Mouse (Mus musculus) layer of hippocampus, postnatal 10 days (tissue): ENCODE measurements around the gene Cdc42ep4. TPM values are rescaled to one million over a fixed set of nuclear protein-coding genes. Genes with fewer than 3 reads are reported as not detected.

ENCODE experiments used
- DNase-seq, 2 experiments: peaks; one replicate each; pipeline ENCODE4 v3.0.0; 2021; ENCODE audit warnings: low spot score in 2 of 2
- total RNA-seq, 2 experiments: library from RNA; stranded (reverse); gene quantifications; 2 replicates each; pipeline ENCODE4 v1.2.3; 2021

The Cdc42ep4 gene
- total RNA-seq, 2 experiments from 2014 or later, result 43.2 to 47.6 TPM

DNA sequence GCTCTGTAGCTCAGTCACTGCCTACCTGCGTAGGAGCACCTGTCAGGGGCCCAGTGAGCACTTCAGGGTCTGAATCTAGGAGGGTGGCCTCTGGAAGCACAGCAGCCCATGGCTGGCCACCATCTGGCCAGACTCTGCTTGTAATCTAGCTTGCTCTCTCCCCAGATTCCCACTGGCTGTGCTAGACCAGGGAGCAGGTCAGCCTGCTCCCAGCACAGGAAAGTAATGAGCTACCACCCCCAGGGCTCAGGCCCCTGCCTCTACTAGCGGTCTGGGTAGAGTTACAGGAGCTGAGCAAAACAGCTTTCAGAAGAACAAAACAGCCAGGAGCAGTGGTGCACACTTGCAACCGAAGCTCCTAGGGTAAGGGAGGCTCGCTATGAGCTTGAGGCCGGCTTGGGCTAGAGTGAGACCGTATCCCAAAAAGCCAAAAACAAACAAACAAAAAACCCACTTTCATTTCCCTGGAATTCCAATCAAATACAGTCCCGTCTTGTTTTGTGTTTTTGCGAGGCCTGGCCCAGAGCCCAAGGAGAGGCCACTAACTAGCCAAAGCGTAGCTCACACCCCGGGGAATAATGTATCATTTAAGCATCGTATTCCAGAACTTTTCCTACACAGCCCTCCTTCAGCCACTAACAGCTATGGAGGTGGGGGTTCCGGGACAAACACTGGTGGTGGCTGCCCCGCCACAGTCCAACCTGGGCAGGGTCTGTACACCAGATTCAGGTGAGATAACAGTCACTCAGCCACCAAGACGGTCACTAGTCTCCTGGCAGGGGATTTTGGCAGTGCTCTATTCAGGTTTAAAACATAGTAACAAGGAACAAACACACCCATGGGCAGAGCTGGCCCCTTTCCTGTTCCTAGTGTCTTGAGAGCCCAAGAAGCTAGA is 24.4 kb downstream of the Cdc42ep4 start:
- DNase-seq, result no peak

DNA sequence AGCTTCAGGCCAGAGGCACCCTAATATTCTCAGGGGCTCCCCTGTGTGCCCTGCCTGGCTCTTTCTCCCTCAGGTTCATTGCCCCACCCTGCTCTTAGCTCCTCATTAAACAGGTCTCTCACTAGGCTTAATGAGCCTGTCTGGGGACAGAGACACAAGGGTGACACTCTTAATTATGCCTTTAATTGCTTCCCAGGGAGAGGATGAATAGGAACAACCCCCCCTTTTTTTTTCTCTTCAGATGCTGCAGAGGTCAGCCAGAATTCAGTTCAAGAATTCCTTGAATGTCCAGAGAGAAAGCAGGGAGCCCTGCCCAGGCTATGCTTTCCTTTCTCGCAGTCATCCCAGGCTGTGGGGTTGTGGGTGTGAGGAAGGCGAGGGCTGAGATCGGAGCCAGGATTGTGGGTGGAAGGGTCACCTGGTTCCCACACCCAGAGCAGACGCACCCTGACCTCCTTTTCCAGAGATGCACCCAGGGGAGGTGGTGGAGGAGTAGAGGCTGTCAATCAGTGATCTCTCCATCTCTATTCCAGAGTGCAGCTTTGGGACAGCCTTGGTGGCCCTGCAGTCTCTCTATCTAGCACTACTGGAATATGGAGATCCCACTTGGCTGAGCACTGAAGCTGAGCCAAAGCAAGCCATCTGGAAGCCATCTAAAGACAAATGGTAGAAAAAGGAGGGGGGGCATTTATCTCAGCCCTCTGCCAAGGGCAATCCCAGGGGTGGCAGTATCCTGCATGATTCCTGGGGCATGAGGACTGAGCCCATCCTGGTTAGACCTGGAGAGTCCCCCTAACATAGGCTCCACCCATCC is 26.2 kb downstream of the Cdc42ep4 start:
- no peak for DNase-seq

DNA sequence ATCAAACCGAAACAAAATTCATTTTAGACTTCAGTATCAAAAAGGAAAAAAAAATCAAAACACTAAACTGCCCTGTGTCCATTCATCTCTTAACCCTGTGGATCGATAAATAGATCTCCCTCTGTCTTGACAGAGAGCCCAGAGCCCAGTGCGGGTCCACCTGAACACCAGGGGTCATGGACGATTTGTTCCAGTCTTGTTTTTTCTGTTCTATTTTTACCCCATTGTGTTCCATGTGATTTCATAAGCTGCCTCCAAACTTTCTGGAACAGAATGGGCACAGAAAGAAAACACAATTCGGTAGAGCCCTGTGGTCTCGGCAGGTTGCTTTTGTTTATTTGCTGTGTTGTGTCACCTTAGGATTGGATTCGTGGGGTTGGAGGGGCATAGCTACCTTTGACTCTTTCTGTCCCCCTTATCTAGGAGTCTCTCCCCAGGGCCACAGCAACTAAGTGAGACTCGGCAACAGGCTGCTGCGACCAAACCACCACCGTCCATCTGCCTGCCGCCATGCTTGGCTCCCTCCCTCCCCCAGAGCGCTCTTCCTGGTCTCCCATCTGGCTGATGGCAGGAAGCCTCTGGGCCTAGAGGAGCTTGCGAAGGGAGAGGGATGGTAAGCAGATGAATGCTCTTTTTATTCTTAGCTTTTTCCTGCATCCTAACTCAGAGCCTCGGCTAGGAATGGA is 29.1 kb downstream of the Cdc42ep4 start:
- peak; percentile 52 to 63 for DNase-seq

DNA sequence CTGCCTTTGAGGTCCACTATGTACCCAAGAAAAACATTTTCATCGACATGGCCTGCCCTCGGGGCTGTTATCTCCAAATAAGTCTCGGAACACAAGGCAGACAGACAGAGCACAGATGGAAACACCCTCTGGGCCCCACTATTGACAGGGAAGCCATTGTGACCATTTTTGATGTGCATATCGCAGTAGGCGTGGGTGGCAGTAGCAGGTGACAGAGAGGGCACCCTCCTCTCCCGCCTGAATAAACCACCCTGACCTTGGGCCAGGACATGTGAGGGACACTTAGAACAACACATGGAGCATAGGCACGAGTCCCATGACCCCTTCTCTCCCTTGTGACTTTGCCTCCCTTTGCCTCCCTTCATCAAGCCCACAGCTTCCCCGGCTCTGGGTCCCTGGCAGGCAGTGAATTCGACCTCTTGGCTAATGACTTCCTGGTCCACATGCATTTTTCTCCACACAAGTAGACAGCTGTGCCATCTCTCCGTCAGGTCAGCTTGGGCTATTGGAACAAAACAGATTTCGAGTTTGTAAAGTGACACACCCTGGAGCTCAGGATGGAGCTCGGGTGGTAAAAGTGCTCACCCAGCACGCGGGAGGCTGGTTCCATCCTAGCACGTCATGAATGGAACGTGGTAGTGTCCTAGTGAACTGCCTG is 33.8 kb downstream of the Cdc42ep4 start:
- no peak for DNase-seq

DNA sequence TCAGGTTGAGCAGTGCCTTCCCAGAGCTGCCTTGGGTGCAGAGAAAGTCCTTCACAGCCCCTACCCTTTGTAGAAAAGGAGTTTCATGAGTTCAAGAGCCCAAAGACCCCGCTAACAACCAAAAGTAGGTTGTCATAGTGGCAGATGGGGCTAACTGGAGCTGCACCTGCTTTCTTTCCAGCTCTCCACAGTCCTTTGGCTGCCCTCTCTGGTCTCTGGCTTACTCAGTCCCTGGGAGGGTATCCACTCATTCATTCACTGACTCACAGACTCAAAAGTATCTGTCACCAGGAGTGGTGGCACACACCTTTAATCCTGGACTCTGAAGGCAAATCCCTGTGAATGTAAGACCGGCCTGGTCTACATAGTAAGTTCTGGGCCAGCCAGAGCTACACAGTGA is 35.5 kb downstream of the Cdc42ep4 start:
- no peak for DNase-seq

DNA sequence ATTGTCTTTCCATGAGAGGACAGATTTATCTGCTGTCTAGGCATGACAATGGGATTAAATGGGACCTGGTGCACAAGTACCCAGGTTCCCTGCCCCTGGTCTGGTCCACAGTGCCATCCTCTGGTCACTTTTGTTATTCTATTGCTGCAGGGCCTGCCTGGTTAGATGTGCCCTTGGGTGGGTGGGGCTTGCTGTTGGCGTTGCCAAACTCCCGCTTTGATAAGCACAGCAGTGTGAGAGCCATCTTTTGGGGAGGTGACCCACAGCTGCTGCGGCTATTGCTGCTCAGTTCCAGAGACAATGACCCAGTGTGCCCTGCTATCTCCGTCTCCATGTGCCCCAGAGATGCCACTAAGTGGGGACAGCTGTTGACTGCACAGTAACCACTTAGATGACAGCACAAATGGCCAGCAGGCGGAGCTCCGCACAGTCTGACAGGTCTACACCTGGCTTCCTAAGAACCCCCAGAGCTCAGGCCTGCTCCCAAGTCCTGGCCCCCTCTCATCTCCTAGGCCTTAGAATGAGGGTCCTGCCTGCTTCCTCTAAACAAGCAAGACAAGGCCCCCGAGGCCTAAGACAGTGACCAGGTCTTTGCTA is 36.5 kb downstream of the Cdc42ep4 start:
- no peak for DNase-seq

DNA sequence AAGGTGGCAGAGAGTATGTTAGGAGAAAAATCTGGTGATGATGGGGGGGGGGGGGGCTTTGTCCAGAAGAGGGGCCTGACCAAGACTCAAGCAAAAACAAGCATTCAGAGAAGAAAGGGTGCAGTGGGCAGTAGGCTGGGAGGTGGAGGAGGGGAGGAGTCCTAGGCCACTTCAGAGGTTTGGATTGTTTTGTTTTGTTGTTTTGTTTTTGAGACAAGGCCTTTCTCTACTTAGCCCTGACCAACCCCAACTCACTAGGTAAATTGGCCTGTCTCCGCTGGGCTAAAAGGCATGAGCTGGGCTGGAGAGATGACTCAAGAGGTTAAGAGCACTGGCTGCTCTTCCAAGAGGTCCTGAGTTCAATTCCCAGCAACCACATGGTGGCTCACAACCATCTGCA is 40.6 kb downstream of the Cdc42ep4 start:
- DNase-seq, result no peak

DNA sequence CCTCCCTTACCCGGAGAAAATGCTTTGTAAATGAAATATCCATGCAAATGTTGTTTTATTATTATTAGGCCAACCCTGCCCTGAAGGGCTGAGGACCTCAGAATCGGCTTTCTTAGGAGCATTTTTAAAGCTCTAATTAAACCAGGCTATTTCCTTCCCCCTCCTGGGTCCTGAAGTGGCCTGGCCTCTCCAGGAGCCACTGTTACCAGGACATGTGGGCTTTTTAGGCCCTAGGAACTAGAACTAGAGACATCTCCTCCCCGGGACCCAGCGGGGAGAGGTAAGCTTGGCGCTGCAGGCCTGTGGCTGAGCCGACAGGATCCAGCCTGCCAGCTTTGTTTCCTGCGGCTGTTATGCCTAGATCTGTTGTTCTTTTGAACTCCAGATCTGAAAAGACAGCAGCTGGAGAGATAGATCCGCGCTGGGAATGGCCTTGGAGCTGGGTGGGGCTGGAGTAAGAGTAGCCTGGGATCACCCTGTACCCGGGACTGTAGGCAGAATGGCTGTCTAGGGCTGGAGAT is 41.4 kb downstream of the Cdc42ep4 start:
- DNase-seq, result no peak

DNA sequence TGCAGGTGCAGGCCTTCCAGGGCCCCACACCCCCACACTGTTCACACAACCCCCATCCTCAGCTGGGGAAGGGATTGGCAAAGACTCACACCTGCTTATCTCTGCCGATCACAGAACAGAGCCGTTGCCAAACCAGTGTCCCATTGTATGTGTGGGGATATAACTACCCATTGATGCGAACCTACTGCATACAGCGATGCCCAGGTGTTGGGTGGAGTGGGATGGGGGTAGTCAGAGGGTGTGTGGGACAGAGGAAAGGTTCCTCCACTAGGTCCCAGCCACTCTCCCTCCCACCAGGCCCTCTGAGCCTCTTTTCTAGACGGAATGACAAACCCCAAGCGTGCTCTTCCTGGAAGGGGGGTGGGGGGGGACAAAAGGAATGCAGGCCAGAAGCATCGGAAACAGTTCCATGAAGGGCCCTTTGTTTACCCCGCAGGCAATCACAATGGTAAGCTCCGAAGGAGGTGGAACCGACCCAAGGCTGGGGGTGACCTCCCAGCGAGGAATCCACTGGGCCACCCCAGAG is 41.9 kb downstream of the Cdc42ep4 start, which contains the start of gene Cpsf4l:
TSS of gene Cpsf4l (minus strand) at position 287 of the 526 bp plus-strand sequence.
- no peak for DNase-seq

DNA sequence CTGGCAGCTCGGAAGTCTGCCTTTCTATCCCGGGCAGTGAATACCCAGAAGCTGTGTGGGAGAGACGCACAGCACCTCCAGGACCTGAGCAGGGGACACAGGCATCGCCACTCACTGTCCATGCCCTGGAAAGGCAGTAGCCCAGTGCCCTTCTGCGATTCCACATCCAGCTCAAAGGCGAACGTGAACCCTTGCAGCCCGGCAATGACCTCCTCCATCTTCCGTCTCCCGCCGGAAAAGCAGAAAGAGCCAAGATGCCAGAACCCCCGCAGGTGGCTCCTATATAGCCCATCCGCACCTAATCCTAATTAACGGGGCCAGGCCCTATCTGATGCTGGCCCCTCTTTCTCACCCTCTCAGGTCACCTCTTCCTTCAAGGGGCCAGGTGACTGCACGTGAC is 42.4 kb downstream of the Cdc42ep4 start:
- DNase-seq, result no peak

DNA sequence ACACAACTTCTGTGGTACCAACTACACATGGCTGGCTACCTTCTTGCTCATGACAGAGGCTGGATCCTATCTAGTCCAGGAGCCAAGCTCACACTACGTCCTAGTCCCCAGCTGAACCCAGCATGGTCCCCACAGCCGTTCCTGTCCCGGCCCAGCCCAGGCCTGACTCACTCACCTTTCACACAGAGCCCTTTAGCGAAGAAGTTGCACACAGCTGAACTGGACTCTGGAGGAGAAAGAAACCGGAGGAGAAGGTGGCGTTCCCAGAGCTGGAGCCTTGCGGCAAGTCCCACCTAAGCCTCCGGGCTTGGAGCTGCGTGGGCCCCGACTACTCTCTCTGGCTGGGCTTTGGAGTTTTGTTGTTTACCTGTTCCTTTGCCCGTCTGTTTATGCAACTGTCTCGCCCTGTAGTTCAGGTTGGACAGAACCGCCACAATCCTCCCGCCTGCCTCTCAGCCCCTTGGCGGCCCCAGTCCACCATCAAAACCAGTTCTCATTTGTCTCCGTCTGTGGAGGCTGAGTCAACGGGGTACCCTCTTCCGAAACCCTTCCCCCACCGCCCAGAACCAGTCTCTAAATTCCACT is 43.0 kb downstream of the Cdc42ep4 start:
- no peak for DNase-seq

DNA sequence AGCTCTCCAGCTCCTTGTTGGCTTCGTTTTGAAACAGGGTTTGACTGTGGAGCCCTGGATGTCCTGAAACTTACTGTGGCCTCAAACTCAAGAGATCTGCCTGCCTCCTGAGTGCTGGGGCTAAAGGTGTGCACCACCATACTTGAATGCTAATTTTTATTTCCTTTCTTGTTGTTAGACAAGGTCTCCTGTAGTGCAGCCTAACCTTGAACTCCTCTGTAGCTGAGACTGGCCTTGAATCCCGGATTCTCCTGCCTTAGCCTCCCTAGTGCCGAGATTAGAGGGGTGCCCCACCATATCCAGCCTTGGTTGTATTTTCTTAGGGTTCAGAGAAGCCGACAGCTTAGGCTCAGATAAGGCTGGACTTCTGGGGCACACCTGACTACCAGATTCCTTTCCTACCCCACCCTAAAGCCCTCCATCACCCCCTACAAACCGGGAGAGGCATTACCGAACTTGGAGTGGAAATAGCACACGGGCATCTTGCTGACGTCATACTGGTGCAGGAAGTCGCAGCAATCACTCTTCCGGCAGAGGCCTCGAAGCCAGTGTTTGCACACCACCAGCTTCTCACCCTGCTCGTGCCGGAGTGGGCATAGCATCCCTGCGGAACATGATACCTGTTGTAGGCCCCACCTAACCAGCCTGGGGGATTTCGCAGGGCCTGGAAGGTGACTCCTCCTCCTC is 45.6 kb downstream of the Cdc42ep4 start:
- no peak for DNase-seq

DNA sequence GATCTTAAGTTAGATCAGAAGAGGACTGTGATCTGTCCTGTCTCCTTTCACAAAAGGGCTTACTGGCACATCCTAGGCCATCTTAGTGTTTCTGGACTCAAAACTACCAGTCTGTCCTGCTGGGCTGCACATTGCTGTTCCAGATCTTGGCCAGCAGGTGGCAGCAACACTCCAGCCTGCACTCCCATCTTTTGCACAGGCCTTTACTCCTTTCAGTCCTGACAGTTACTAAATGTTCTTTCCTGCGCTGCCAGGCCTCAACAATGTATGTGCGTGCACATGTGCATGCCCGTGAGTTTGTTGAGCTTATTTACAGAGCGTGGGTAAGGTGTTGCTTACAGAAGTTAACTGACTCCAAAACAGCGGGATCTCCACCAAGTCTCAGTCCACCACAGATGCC is 47.9 kb downstream of the Cdc42ep4 start:
- peak; percentile 87 to 90 for DNase-seq

DNA sequence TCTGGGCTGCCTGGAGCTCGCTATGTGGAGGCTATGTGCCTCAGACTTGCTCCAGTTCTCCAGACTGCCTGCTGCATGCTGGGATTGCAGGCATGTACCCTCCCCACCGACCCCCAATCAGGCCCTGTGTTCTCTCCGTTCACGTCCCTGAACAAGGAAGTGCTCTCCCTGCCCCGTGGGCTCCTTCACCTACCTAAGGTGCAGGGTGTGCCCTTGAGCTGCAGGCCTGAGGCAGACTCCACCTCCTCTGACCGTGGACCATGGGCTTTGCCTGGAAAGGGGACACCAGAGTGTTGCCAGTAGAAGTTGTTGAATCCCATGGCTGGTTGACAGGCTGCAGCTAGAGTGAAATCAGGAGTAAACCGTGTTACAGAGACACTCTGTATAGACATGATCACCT is 52.0 kb downstream of the Cdc42ep4 start:
- DNase-seq, result no peak

DNA sequence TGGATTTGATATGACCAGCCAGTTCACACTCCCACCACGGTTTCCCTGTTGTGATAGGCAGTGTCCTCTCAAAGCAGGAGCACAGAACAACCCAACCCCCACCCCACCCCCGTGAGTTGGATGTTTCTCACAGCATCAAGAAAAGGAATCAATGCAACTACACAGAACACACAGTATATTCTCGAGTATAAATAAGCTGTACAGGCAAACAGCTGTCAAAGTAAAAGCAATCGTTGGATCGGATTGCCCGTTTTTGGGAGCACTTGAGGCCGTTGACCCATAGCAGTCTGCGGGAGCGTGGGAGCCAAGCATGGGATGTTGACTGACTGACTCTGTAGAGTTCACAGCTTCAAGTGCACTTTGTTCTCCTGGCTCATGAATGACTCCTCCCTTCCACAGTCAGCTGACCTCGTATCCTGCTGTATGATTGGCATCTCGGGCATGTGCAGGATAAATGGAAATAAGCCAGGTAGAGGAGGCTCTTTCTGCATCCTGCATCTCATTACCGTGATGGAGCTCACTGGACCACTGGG is 53.6 kb downstream of the Cdc42ep4 start:
- DNase-seq, result no peak

DNA sequence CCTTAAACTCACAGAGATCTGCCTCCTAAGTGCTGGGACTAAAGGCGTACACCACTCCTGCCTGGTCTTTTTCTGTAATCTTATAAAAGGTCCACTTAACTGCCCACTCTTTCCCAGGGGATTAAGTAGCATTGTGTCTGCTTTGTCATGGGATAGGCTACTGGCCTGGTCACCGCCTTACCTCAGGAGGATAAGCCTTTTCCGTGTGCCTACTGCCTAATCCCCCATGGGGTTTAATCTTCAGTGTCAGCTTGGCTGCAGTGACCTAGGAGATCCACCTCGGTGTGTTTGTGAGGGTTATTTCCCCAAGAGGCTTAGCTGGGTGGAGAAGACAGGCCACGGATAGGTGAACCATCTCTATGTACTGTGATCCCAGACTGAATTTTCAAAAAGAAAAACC is 54.1 kb downstream of the Cdc42ep4 start:
- DNase-seq, result no peak

DNA sequence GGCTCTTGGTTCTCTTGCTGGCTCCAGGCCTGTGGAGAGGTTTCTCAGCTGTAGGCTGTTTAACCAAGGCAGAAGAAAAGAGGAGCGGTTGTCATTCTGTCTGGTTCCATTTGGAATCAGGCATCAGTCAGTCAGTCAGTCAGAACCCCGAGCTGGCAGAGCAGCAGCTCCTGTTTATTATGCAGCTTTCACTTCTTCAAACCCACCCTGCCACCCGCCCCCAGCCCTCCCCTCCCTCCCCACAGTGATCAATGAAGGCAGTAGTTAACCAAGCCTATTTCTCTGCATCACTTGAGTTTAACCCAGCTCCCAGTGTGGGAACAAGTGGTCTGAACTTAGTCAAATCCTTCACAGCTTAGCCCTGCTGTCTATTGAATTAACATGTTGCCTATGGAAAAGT is 59.8 kb downstream of the Cdc42ep4 start:
- DNase-seq, result no peak

DNA sequence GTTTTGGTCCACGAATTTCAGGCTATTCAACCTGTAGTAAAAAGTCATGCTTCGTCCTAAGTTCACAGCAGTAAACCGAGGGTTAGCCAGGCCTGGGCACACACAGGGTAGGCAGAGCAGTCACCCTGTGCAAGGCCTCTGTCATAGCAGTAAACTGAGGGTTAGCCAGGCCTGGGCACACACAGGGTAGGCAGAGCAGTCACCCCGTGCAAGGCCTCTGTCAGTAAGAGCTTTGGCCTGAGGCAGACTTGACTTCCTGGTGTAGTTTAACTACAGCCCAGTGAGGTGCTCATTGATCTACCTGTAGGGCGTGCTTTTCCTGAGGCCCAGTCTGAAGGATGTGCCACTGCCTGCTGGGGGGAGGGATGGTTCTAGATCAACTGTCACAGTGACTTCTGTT is 60.4 kb downstream of the Cdc42ep4 start:
- no peak for DNase-seq

DNA sequence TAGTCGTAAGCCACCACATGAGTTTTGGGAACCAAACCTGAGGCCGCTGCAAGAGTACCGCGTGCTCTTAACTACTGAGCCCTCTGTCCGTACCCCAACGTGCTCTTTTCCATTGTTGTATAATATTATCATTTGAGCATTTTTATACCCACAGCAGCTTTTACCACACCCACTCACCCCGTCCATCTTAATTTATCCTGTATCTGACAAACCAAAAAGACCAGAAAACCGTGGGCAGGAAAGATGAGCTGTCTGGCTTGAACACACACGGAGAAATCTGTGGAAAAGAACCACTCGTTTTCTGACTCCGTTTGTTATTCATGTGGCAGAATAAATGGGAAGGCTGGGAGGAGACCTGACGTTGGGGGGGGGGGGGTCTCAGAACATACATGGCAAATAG is 61.2 kb downstream of the Cdc42ep4 start:
- DNase-seq, result no peak
